Mouse (Mus musculus): Measurements from ENCODE around the gene Hdlbp. TPM values are rescaled to one million over a fixed set of nuclear protein-coding genes. Genes with fewer than 3 reads are reported as not detected.
"Not testable (repeated sequence)": the region's sequence is repeated elsewhere in the genome, so short reads cannot be mapped to it uniquely, and the experiment has no call there.

Hdlbp gene
- polyA plus RNA-seq (2012; ENCODE audit: insufficient read depth, low replicate concordance) = 30.3 and 34.3 TPM in 2 replicates

DNA sequence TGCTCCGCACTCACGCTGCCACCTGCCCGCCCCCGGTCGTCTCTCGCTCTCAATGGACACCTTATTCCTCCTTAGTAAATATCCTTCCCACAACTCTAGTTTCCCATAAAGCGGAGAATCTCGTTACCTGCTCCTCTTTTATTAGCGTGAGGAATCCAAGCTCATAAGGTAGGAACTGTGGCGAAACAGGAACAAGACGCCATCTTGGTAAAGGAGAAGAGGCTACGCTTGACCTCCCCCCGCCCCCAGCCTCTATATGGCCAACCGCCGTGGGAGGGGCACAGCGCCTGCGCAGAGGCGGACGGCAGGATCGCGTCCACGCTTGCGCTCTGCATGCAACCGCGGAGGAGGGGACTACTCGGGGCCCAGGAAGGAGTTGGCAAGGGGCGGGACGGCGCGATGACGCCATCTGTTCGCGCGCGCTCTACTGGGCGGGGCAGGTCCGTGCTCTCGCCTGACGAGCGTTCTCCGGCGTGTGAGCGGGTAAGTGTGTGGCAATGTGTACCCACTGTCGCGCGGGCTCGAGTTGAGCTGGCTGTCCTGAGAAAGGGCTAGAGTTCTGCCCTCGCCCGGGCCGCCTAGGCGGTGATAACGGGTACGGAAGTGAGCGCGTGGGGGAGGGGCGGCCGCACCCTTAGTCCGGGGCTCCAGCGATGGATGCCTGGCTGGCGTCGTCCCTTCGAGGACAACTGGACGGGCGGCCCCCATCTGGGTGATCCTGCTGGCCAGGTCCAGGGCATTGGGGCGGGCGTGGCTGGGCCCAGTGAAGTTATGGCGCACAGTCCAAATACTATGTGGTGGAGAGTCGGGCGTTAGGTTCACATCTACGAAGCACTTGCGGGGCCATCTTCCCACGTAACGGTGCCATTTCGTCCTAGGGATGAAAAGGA is at the start of gene Hdlbp:
Hdlbp (minus strand) TSS at position 230 of the 890 bp plus-strand sequence.
- TF ChIP-seq FLI1 (IDR thresholded peaks at IDR 0.05; ENCODE audit: low read length) = no peak
- TF ChIP-seq GATA1 (IDR thresholded peaks at IDR 0.05; ENCODE audit: borderline replicate concordance, low read length) = no peak
- Histone ChIP-seq H3K27me3 (replicated peaks) (no peaks in the 10 kb centered on the region), H3K9me3 (no peaks in the 10 kb centered on the region), H3K36me3 (replicated peaks; ENCODE audit: low read length) (peaks cover 7% of the 10 kb centered on the region), H3K4me3 (replicated peaks) (peak within 1 kb of the TSS; percentile 96), H3K4me1 (peaks cover 51% of the 10 kb centered on the region)

GRCm38 (mm10) chr1:93522325-93522724 is 43.7 kb upstream of the Hdlbp start:
- H3K4me1 ChIP-seq = 0 out of 2 replicates have a peak, but pooled peaks cover 3% of the 10 kb centered on the region
- H3K36me3 ChIP-seq (replicated peaks; ENCODE audit: low read length) = no peaks in the 10 kb centered on the region
- peaks cover 6% of the 10 kb centered on the region for H3K27me3 ChIP-seq (replicated peaks)
- H3K9me3 ChIP-seq = no peaks in the 10 kb centered on the region
- no peak overlapping the region for H3K4me3 ChIP-seq (replicated peaks)
- TF ChIP-seq FLI1 (IDR thresholded peaks at IDR 0.05; ENCODE audit: low read length) (no peak), GATA1 (IDR thresholded peaks at IDR 0.05; ENCODE audit: borderline replicate concordance, low read length) (no peak)

GRCm38 (mm10) chr1:93521491-93521890 is 42.9 kb upstream of the Hdlbp start:
- no peaks in the 10 kb centered on the region for H3K36me3 ChIP-seq (replicated peaks; ENCODE audit: low read length)
- 0 out of 2 replicates have a peak, but pooled peaks cover 3% of the 10 kb centered on the region for H3K4me1 ChIP-seq
- H3K27me3 ChIP-seq (replicated peaks) = peaks cover 6% of the 10 kb centered on the region
- no peak for TF ChIP-seq FLI1 (IDR thresholded peaks at IDR 0.05; ENCODE audit: low read length)
- TF ChIP-seq GATA1 (IDR thresholded peaks at IDR 0.05; ENCODE audit: borderline replicate concordance, low read length) = no peak
- H3K4me3 ChIP-seq (replicated peaks) = no peak overlapping the region
- H3K9me3 ChIP-seq = no peaks in the 10 kb centered on the region

DNA sequence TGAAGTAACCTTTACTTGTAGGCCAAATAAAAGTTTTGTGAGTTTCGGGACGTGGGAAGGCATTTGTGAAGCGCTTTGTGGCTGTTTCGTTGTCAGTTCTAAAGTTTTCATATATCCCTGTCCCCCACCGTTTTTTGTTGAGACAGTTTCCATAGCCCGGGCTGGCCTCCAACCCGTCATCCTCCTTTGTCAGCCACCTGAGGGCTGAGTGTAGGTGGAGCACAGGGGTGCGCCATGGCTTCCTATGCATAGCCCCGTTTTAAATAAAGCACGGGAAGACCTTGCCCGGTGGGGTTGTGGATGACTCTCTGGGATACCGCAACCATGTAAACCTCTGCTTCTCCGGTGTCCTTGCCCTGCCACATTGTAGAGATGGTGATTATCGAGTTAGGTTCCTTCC is 34.6 kb upstream of the Hdlbp start:
- H3K36me3 ChIP-seq (replicated peaks; ENCODE audit: low read length) = peaks cover 23% of the 10 kb centered on the region
- H3K27me3 ChIP-seq (replicated peaks) = peaks cover 13% of the 10 kb centered on the region
- no peak overlapping the region for H3K4me3 ChIP-seq (replicated peaks)
- no peak for TF ChIP-seq FLI1 (IDR thresholded peaks at IDR 0.05; ENCODE audit: low read length)
- no peak for TF ChIP-seq GATA1 (IDR thresholded peaks at IDR 0.05; ENCODE audit: borderline replicate concordance, low read length)
- peaks cover 16% of the 10 kb centered on the region for H3K4me1 ChIP-seq
- peaks cover 6% of the 10 kb centered on the region; the same call in 1 of the 2 replicates for H3K9me3 ChIP-seq

DNA sequence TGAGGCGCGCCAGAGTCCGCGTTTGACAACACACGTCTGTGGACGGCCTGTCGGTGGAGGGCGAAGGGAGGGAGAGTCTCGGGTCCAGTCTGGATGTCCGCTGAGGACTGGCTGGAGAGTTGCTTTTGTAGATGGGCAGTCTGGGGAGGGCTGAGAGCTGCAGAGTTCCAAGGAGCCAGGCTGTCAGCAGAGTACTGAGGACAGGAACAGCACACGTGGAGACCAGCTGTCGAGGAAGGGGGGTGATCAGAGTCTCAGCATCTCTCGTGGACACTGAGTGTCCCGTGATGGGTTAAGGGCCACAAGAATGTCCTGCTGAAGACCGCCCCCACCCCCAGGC is 33.7 kb upstream of the Hdlbp start:
- H3K27me3 ChIP-seq (replicated peaks) = peaks cover 11% of the 10 kb centered on the region
- H3K36me3 ChIP-seq (replicated peaks; ENCODE audit: low read length) = peaks cover 32% of the 10 kb centered on the region
- peaks cover 16% of the 10 kb centered on the region for H3K4me1 ChIP-seq
- H3K9me3 ChIP-seq = peaks cover 6% of the 10 kb centered on the region; the same call in 1 of the 2 replicates
- H3K4me3 ChIP-seq (replicated peaks) = peak overlapping the region; percentile 94
- TF ChIP-seq GATA1 (IDR thresholded peaks at IDR 0.05; ENCODE audit: borderline replicate concordance, low read length) = no peak
- no peak for TF ChIP-seq FLI1 (IDR thresholded peaks at IDR 0.05; ENCODE audit: low read length)

GRCm38 (mm10) chr1:93511585-93512350 is 33.2 kb upstream of the Hdlbp start, which contains the start of gene Farp2:
Gene Farp2, plus strand, starts transcription at chr1:93512079.
- H3K9me3 ChIP-seq = peaks cover 6% of the 10 kb centered on the region; the same call in 1 of the 2 replicates
- peaks cover 16% of the 10 kb centered on the region for H3K4me1 ChIP-seq
- H3K36me3 ChIP-seq (replicated peaks; ENCODE audit: low read length) = peaks cover 36% of the 10 kb centered on the region
- peaks cover 11% of the 10 kb centered on the region for H3K27me3 ChIP-seq (replicated peaks)
- TF ChIP-seq GATA1 (IDR thresholded peaks at IDR 0.05; ENCODE audit: borderline replicate concordance, low read length) = no peak
- TF ChIP-seq FLI1 (IDR thresholded peaks at IDR 0.05; ENCODE audit: low read length) = no peak
- H3K4me3 ChIP-seq (replicated peaks) = peak within 1 kb of the TSS; percentile 94

DNA sequence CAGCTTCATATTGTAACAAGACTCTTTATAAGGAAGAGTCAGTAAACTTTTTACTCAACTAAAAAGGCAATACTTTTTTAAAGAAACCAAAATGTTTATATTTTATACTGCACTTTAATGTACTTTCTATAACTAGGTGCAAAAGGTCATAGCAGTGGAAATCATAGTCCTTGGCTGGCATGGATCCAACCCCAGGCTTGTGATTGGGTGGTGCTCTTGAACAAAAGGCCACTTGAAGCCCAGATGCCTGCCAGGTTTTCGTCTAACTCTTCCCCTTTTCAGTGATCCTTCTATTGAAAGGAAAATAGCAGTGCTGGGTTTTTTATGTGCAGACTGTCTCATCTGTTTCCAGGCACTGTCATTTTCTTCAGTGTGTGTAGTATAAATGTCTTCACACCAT is 30.0 kb upstream of the Hdlbp start:
- not testable (repeated sequence) for H3K4me3 ChIP-seq (replicated peaks); H3K9me3 ChIP-seq; H3K27me3 ChIP-seq (replicated peaks)
- peaks cover 16% of the 10 kb centered on the region for H3K4me1 ChIP-seq
- peaks cover 68% of the 10 kb centered on the region for H3K36me3 ChIP-seq (replicated peaks; ENCODE audit: low read length)

DNA sequence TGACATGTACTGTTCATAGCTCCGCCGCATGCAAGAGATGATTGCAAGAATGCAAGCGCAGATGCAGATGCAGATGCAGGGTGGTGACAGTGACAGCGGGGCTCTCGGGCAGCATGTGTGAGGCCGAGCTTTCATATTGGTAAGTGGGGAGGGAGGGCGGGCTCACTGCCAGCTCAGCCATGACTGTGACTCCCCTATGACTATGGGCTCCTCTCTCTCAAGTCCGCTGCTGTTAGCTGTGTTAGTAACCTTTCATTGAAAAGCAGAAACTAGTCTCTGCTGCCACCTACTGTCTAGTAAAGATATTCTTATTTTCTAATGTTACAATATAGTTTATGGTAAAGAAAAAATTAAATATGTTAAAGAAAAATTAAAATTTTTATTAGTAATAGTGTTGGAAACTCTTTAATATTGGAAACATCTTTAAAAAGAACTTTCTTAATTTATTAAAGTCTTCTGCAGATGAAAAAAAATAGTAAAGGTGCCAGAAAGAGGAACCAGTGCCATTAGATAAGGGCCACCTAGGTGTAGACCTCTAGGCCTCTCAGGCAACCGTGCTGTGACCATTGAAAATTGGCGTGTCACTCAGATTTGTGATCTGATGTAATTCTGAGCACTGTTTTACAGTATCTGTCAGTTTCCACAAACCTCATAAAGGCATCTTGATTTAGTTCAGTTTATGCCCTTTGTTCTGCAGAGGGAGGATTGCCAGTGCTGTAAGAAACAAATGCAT is 28.5 kb upstream of the Hdlbp start:
- H3K27me3 ChIP-seq (replicated peaks) = no peaks in the 10 kb centered on the region
- TF ChIP-seq FLI1 (IDR thresholded peaks at IDR 0.05; ENCODE audit: low read length) (no peak), GATA1 (IDR thresholded peaks at IDR 0.05; ENCODE audit: borderline replicate concordance, low read length) (no peak)
- H3K36me3 ChIP-seq (replicated peaks; ENCODE audit: low read length) = peaks cover 83% of the 10 kb centered on the region
- H3K4me3 ChIP-seq (replicated peaks) = no peak overlapping the region
- no peaks in the 10 kb centered on the region for H3K9me3 ChIP-seq
- H3K4me1 ChIP-seq = peaks cover 10% of the 10 kb centered on the region

GRCm38 (mm10) chr1:93495312-93495711 is 16.7 kb upstream of the Hdlbp start:
- no peak for TF ChIP-seq FLI1 (IDR thresholded peaks at IDR 0.05; ENCODE audit: low read length)
- TF ChIP-seq GATA1 (IDR thresholded peaks at IDR 0.05; ENCODE audit: borderline replicate concordance, low read length) = no peak
- peaks cover 83% of the 10 kb centered on the region for H3K36me3 ChIP-seq (replicated peaks; ENCODE audit: low read length)
- peaks cover 5% of the 10 kb centered on the region for H3K4me1 ChIP-seq
- H3K4me3 ChIP-seq (replicated peaks) = no peak overlapping the region
- no peaks in the 10 kb centered on the region for H3K9me3 ChIP-seq
- no peaks in the 10 kb centered on the region for H3K27me3 ChIP-seq (replicated peaks)

GRCm38 (mm10) chr1:93486302-93486701 is 7.7 kb upstream of the Hdlbp start:
- H3K27me3 ChIP-seq (replicated peaks); H3K9me3 ChIP-seq; H3K4me3 ChIP-seq (replicated peaks): not testable (repeated sequence)
- Histone ChIP-seq H3K4me1 (peaks cover 49% of the 10 kb centered on the region), H3K36me3 (replicated peaks; ENCODE audit: low read length) (peaks cover 31% of the 10 kb centered on the region)

Measured in megakaryocyte, embryonic 14.5 days (primary cell).